Mouse (Mus musculus) CD8-positive naive resting alpha-beta T cell, adult 57 days (primary cell): ENCODE measurements around the gene Uhmk1. TPM values are rescaled to one million over a fixed set of nuclear protein-coding genes. Genes with fewer than 3 reads are reported as not detected.

Source experiments
- total RNA-seq: library from RNA; stranded (reverse); gene quantifications from one replicate; pipeline ENCODE4 v1.2.4, GENCODE M21; 2023

Uhmk1 gene
- total RNA-seq = 47.9 TPM

DNA sequence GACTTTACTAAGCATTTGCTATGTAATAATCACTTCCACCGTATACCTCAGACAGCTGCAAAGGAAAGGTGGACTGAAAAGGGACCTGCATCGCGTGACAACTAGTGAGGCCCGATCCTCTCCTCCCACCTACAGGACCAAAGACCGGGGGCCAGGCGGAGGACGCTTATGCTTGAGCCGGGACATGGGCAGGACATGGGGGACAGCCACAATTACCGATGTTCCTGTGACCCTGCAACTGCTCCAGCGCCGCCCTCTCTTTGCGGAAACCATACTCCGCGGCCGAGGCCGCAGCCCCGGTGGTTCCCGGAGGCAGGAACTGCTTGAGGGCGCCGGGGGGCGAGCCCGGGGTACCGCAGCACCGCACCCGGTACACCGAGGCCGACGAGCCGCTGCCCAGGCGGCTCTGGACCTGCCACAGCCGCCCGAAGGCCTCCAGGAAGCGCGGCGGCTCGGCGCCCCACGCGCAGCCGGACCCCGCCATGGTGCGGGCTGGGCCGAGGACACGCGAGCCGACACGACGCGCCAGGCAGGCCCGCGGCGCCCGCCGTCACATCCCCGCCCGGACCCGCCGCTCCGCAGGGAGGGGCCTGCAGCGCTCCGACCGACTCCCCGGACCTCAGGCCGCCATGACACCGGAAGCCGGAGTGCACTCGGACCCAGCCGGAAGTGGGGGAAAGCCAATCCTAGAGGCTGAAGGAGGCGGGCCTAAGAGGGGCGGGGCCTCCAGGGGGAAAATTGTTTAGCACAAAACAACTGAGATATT, at the start of gene Uhmk1:
Uhmk1 (minus strand) TSS at position 641 of the 766 bp plus-strand sequence.

DNA sequence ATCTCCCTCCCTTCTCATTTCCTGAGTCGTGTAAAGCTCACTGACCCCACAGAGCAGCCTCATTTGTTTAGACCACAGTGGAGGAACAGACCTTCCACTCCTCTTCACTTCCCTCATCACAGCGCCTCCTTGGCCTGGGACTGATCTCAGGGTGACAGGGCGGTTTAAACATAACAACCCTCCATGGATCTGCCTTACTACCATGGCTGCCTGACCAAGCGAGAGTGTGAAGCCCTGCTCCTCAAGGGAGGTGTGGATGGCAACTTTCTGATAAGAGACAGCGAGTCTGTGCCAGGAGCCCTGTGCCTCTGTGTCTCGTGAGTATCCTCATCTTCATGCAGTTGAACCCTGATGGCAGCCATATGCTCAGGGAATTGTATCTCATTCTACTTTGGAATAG, 17.5 kb upstream of the Uhmk1 start, which contains the start of gene Sh2d1b2:
Sh2d1b2 (plus strand) TSS at position 62 of the 400 bp plus-strand sequence.

DNA sequence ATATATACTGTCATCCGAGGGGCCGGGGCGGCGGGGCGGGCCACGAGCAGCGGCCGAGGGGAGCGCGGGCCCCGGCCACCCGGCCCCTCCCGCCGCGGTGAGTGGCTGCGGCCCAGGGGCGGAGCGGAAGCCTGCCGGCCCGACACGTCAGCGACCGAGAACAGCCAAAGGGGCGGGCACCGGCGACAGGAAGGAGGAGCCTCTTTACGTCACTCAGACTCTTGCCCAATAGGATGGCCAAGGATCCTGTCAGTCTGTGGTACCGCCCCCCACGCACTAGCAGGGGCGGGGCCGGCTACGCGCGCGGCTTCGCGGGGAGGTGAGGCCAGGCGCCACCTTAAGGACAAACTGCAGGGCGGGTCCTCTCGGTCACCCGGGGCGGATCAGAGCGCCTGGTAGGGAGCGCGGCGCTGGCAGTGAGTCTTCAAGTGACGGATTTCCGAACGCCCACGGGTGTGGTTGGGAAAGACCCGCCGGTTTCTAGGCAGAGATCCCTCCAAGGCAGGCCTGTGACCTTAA, 40.3 kb downstream of the Uhmk1 start, which contains the start of gene Uap1:
Uap1 (minus strand) TSS at position 144 of the 519 bp plus-strand sequence.

Other genes starting within 250 kb of the Uhmk1 start
- gene Hsd17b7, start 246.2 kb downstream of the Uhmk1 start, total RNA-seq = 8.2 TPM
- not detected for gene Ddr2, start 104.6 kb downstream of the Uhmk1 start, total RNA-seq
- gene Uap1, start 40.4 kb downstream of the Uhmk1 start, total RNA-seq = 30.6 TPM
- not detected for gene Sh2d1b2, start 17.4 kb upstream of the Uhmk1 start, total RNA-seq
- not detected for gene Sh2d1b1, start 61.9 kb upstream of the Uhmk1 start, total RNA-seq
- 0.18 TPM for gene Gm7694, start 90.9 kb upstream of the Uhmk1 start, total RNA-seq
- gene Spata46, start 93.4 kb upstream of the Uhmk1 start, total RNA-seq = not detected